Mouse (Mus musculus) heart, embryonic 12.5 days (tissue): ENCODE data around the gene Ezh2. TPM values are rescaled to one million over a fixed set of nuclear protein-coding genes. Genes with fewer than 3 reads are reported as not detected.
"Not testable (repeated sequence)": the region's sequence is repeated elsewhere in the genome, so short reads cannot be mapped to it uniquely, and the experiment has no call there.

ENCODE experiments used
- ATAC-seq: fragments of 200-750 bp; cut with Nextera tagmentation; 2 replicates; pipeline ENCODE4 v1.8.0; 2017; ENCODE audit warnings: moderate TSS enrichment, moderate library complexity; ENCODE audit not compliant: insufficient number of reproducible peaks, low FRiP score
- H3K27ac ChIP-seq: fragments of 300-500 bp; sonication (generic); 2 replicates; pipeline ENCODE4 v1.5.1; 2016; ENCODE audit warnings: mild to moderate bottlenecking, moderate library complexity; ENCODE audit not compliant: poor library complexity, severe bottlenecking
- H3K27me3 ChIP-seq: fragments of 300-500 bp; sonication (generic); replicated peaks from 2 replicates; pipeline ENCODE4 v1.6.1; 2016; ENCODE audit warnings: mild to moderate bottlenecking, moderate library complexity
- H3K36me3 ChIP-seq: fragments of 300-500 bp; sonication (generic); 2 replicates; pipeline ENCODE4 v1.6.1; 2016; ENCODE audit warnings: mild to moderate bottlenecking, moderate library complexity
- H3K4me1 ChIP-seq: fragments of 300-500 bp; sonication (generic); replicated peaks from 2 replicates; pipeline ENCODE4 v1.6.1; 2016; ENCODE audit warnings: mild to moderate bottlenecking
- H3K4me2 ChIP-seq: fragments of 300-500 bp; sonication (generic); 2 replicates; pipeline ENCODE4 v1.6.1; 2016; ENCODE audit warnings: mild to moderate bottlenecking, moderate library complexity
- H3K4me3 ChIP-seq: fragments of 300-500 bp; sonication (generic); 2 replicates; pipeline ENCODE4 v1.5.1; 2016; ENCODE audit warnings: mild to moderate bottlenecking
- H3K9ac ChIP-seq: fragments of 300-500 bp; sonication (generic); 2 replicates; pipeline ENCODE4 v1.6.1; 2016; ENCODE audit warnings: mild to moderate bottlenecking, moderate library complexity
- H3K9me3 ChIP-seq: fragments of 300-500 bp; sonication (generic); replicated peaks from 2 replicates; pipeline ENCODE4 v1.6.1; 2016; ENCODE audit warnings: mild to moderate bottlenecking, moderate library complexity
- WGBS: fragments of 180-500 bp; shearing (Covaris S2); methylation state at CpG from one replicate; pipeline ENCODE4 v1.1.7; 2016; 5-methylcytosine and 5-hydroxymethylcytosine counted together
- polyA plus RNA-seq: library from polyadenylated mRNA; unstranded; fragments of >200 nt; fragmentation: Nextera tagmentation; extraction: Ambion mirVana; gene quantifications from 2 replicates; pipeline ENCODE4 v1.2.1, GENCODE M21; 2016

The Ezh2 gene
- polyA plus RNA-seq: 69.7 and 70.0 TPM in 2 replicates

GRCm38 (mm10) chr6:47594926-47595623 lies at the start of gene Ezh2:
Gene Ezh2 (minus strand): TSS chr6:47595341.
- no peaks in the 10 kb centered on the region for H3K36me3 ChIP-seq
- H3K9ac ChIP-seq: peak within 1 kb of the TSS; percentile 94
- peak within 1 kb of the TSS; percentile 80 for H3K4me2 ChIP-seq
- peak within 1 kb of the TSS; percentile 96 for H3K27ac ChIP-seq
- peak within 1 kb of the TSS; percentile 86 for H3K4me3 ChIP-seq
- no peaks in the 10 kb centered on the region for H3K9me3 ChIP-seq
- under 1% methylated on average over 65 of the region's 69 CpGs for WGBS
- H3K27me3 ChIP-seq: no peaks in the 10 kb centered on the region
- peak; percentile 99 for ATAC-seq
- H3K4me1 ChIP-seq: 0 out of 2 replicates have a peak, but pooled peaks cover 2% of the 10 kb centered on the region

- no peaks in the 10 kb centered on the region for H3K36me3 ChIP-seq
- ATAC-seq: no peak
- no peak overlapping the region for H3K27ac ChIP-seq
- no peak overlapping the region for H3K4me3 ChIP-seq
- no peaks in the 10 kb centered on the region for H3K9me3 ChIP-seq
- H3K27me3 ChIP-seq: no peaks in the 10 kb centered on the region
- 67% methylated on average over 6 of the region's 6 CpGs for whole genome bisulfite sequencing
- H3K4me2 ChIP-seq: no peak overlapping the region
- no peaks in the 10 kb centered on the region for H3K4me1 ChIP-seq
- H3K9ac ChIP-seq: no peak overlapping the region
Observed at GRCm38 (mm10) chr6:47636527-47637076, 41.5 kb upstream of the Ezh2 start.

GRCm38 (mm10) chr6:47635995-47636526 lies 40.9 kb upstream of the Ezh2 start:
- no peak for ATAC-seq
- H3K36me3 ChIP-seq: no peaks in the 10 kb centered on the region
- H3K4me2 ChIP-seq: no peak overlapping the region
- no peaks in the 10 kb centered on the region for H3K27me3 ChIP-seq
- no peaks in the 10 kb centered on the region for H3K9me3 ChIP-seq
- H3K4me1 ChIP-seq: no peaks in the 10 kb centered on the region
- H3K4me3 ChIP-seq: no peak overlapping the region
- WGBS: 69% methylated on average over 5 of the region's 5 CpGs
- no peak overlapping the region for H3K27ac ChIP-seq
- no peak overlapping the region for H3K9ac ChIP-seq

GRCm38 (mm10) chr6:47635207-47635994 lies 40.3 kb upstream of the Ezh2 start:
- no peaks in the 10 kb centered on the region for H3K36me3 ChIP-seq
- H3K4me1 ChIP-seq: no peaks in the 10 kb centered on the region
- H3K9me3 ChIP-seq: no peaks in the 10 kb centered on the region
- H3K4me2 ChIP-seq: no peak overlapping the region
- H3K9ac ChIP-seq: no peak overlapping the region
- no peaks in the 10 kb centered on the region for H3K27me3 ChIP-seq
- no peak overlapping the region for H3K27ac ChIP-seq
- ATAC-seq: no peak
- no peak overlapping the region for H3K4me3 ChIP-seq
- 71% methylated on average over 7 of the region's 7 CpGs for WGBS

GRCm38 (mm10) chr6:47633467-47633866 lies 38.3 kb upstream of the Ezh2 start:
- Histone ChIP-seq H3K27me3 (no peaks in the 10 kb centered on the region), H3K9ac (no peak overlapping the region), H3K4me1 (no peaks in the 10 kb centered on the region), H3K36me3 (no peaks in the 10 kb centered on the region), H3K27ac (no peak overlapping the region), H3K9me3 (no peaks in the 10 kb centered on the region), H3K4me3 (no peak overlapping the region), H3K4me2 (no peak overlapping the region)
- no peak for ATAC-seq

DNA sequence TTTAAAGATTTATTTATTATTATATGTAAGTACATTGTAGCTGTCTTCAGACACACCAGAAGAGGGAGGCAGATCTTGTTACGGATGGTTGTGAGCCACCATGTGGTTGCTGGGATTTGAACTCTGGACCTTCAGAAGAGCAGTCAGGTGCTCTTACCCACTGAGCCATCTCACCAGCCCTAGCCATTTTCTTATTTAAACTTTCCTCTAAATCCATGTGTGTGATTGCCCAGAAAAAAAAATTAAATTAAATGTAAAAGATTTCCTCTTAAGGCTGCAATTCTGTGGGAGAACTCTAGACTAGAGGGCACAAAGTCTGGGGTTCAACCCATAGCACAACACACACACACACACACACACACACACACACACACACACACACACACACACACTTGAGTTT lies 34.9 kb upstream of the Ezh2 start:
- 67% methylated on average over 1 of the region's 1 CpGs for WGBS
- H3K4me3 ChIP-seq, H3K27ac ChIP-seq, H3K9ac ChIP-seq, H3K9me3 ChIP-seq, H3K36me3 ChIP-seq, H3K4me1 ChIP-seq, ATAC-seq, H3K4me2 ChIP-seq, H3K27me3 ChIP-seq: not testable (repeated sequence)

DNA sequence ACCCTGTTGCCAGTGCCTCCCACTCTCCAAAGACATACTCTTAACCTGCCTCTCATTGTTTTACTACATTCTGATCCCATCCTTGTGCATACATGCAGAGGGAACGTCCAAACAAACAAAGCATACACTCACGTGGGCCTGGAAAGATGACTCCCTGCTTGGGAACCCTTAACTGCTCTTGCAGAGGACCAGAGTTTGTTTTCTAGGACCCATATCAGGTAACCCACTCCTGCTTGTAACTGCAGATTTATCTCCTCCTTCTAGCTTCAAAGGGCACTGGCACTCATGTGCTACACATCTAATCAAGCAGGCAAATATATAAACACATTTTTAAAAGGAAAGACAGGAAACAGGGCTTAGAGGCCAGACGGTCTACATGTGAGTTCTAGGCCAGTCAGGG lies 32.8 kb upstream of the Ezh2 start:
- no peaks in the 10 kb centered on the region for H3K36me3 ChIP-seq
- H3K27me3 ChIP-seq: no peaks in the 10 kb centered on the region
- no peak overlapping the region for H3K27ac ChIP-seq
- H3K9me3 ChIP-seq: no peaks in the 10 kb centered on the region
- H3K4me1 ChIP-seq: no peaks in the 10 kb centered on the region
- no peak overlapping the region for H3K4me2 ChIP-seq
- H3K4me3 ChIP-seq: no peak overlapping the region
- no peak overlapping the region for H3K9ac ChIP-seq
- ATAC-seq: no peak
- WGBS: 36% methylated on average over 3 of the region's 3 CpGs

DNA sequence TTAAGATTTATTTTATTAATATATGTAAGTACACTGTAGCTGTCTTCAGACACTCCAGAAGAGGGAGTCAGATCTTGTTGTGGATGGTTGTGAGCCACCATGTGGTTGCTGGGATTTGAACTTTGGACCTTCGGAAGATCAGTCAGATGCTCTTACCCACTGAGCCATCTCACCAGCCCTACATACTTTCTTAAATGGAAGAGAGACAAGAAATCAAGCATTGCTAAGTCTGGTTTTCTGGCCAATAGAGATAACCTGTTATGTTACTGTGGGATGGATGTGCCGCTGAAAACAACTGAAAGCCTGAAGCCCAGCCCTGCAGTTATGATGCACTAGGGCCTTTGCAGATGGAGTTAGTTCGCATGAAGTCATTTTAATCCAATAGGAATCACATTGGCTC lies 31.8 kb upstream of the Ezh2 start:
- not testable (repeated sequence) for H3K36me3 ChIP-seq, H3K27me3 ChIP-seq, ATAC-seq, H3K4me1 ChIP-seq, H3K27ac ChIP-seq, H3K9me3 ChIP-seq, H3K9ac ChIP-seq, H3K4me3 ChIP-seq, H3K4me2 ChIP-seq
- WGBS: 80% methylated on average over 3 of the region's 3 CpGs

DNA sequence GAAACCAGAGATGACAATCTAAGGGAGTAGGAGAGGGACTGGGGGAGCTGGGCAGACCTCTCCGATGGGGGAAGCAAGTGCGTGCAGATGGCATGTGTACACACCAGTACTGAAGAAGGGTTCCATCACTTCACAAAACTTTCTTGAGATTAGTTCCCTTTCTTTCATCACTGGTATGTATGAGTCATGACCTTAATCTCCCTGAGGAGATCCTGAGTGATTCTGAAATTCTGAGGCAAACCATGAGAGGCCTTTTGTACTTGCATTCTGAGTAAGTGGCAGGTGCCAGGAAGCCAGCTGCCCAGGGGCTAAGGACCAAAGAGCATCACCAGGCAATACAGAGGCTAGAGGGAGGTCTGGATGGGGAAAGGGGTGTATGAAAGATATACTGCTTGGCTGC lies 25.9 kb upstream of the Ezh2 start:
- no peaks in the 10 kb centered on the region for H3K36me3 ChIP-seq
- H3K9ac ChIP-seq: no peak overlapping the region
- no peaks in the 10 kb centered on the region for H3K27me3 ChIP-seq
- ATAC-seq: no peak
- no peak overlapping the region for H3K27ac ChIP-seq
- no peaks in the 10 kb centered on the region for H3K9me3 ChIP-seq
- WGBS: 70% methylated on average over 2 of the region's 2 CpGs
- H3K4me3 ChIP-seq: no peak overlapping the region
- no peak overlapping the region for H3K4me2 ChIP-seq
- no peaks in the 10 kb centered on the region for H3K4me1 ChIP-seq

DNA sequence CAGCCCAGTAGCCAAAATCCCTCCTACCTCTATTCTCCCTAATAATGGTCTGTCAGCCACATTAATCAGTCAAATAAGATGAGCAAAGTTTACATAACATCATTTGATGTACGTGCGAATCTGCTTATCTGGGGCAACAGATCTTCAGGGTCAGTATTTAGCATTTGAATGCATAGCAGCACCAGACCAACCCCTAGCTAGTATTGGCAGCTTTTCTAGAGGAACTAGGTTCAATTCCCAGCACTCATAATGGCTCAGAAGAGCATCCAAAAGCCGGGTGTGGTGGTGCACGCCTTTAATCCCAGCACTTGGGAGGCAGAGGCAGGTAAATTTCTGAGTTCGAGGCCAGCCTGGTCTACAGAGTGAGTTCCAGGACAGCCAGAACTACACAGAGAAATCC lies 13.2 kb upstream of the Ezh2 start:
- H3K27ac ChIP-seq, H3K36me3 ChIP-seq, H3K9me3 ChIP-seq, H3K4me3 ChIP-seq, H3K27me3 ChIP-seq, H3K4me2 ChIP-seq, H3K4me1 ChIP-seq, ATAC-seq, H3K9ac ChIP-seq: not testable (repeated sequence)
- 54% methylated on average over 5 of the region's 5 CpGs for WGBS

DNA sequence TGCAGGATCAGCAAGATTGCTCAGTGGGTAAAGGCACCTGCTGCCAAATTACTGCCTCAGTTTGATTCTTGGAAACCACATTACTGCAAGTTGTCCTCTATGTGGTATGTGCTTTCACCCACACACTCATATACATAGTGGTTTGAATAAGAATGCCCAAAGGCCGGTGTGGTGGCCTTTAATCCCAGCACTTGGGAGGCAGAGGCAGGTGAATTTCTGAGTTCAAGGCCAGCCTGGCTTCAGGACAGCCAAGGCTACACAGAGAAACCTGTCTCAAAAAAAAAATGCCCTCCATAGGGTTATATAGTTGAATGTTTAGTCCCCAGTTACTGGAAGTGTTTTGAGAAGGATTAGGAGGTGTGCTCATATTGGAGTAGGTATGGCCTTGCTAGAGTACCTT lies 6.8 kb upstream of the Ezh2 start:
- 80% methylated on average over 1 of the region's 1 CpGs for WGBS
- H3K36me3 ChIP-seq: no peaks in the 10 kb centered on the region
- no peak for ATAC-seq
- no peaks in the 10 kb centered on the region for H3K27me3 ChIP-seq
- H3K4me1 ChIP-seq: no peaks in the 10 kb centered on the region
- H3K9ac ChIP-seq: no peak overlapping the region
- no peak overlapping the region for H3K27ac ChIP-seq
- H3K4me2 ChIP-seq: no peak overlapping the region
- no peaks in the 10 kb centered on the region for H3K9me3 ChIP-seq
- H3K4me3 ChIP-seq: no peak overlapping the region
